34 mouse cellular contexts compared by ENCODE assay signal in genomic region chr16:36639812-36640504, GRCm38 (mm10). TPM values are rescaled to one million over a fixed set of nuclear protein-coding genes. Genes with fewer than 3 reads are reported as not detected.
"Had no signal": no experiment of that assay in that cellular context is flagged by ENCODE, and none has a peak within 500 bp of the region (broad histone marks: within the 10 kb centered on the region; RNA-seq: fewer than 3 reads in every experiment).

No protein-coding gene starts in this region.

- H3K9ac ChIP-seq: limb, embryonic 12.5 days; limb, embryonic 13.5 days; limb, embryonic 15.5 days; liver, embryonic 12.5 days; liver, embryonic 13.5 days; liver, embryonic 14.5 days; liver, embryonic 15.5 days; liver, postnatal 0 days; lung, embryonic 14.5 days; lung, embryonic 15.5 days; midbrain, embryonic 12.5 days; midbrain, embryonic 13.5 days; midbrain, embryonic 15.5 days; neural tube, embryonic 12.5 days had no signal

- H3K9me3 ChIP-seq: limb, embryonic 10.5 days; limb, embryonic 13.5 days; limb, embryonic 15.5 days; liver, embryonic 12.5 days; liver, embryonic 13.5 days; liver, embryonic 15.5 days; lung, embryonic 15.5 days; midbrain, embryonic 10.5 days; midbrain, embryonic 12.5 days; midbrain, embryonic 13.5 days; midbrain, embryonic 15.5 days; neural tube, embryonic 12.5 days had no signal

- DNase-seq: left cerebral cortex, postnatal 4 days; liver; liver, embryonic 13.5 days; liver, postnatal 0 days; lung, adult 18-20 months; lung, adult 2 months; lung, embryonic 14.5 days; lung, postnatal 10 days; lung, postnatal 14 days; lung, postnatal 36 days; lung, postnatal 4 days; midbrain, embryonic 14.5 days had no signal

- H3K4me2 ChIP-seq: limb, embryonic 12.5 days; limb, embryonic 13.5 days; limb, embryonic 15.5 days; liver, embryonic 11.5 days; liver, embryonic 12.5 days; liver, embryonic 13.5 days; liver, embryonic 15.5 days; lung, embryonic 14.5 days; lung, embryonic 15.5 days; midbrain, embryonic 11.5 days; midbrain, embryonic 12.5 days; midbrain, embryonic 13.5 days; midbrain, embryonic 15.5 days; neural tube, embryonic 12.5 days had no signal

- H3K4me1 ChIP-seq: limb, embryonic 10.5 days; limb, embryonic 12.5 days; limb, embryonic 13.5 days; limb, embryonic 15.5 days; liver, embryonic 12.5 days; liver, embryonic 13.5 days; liver, embryonic 15.5 days; megakaryocyte, embryonic 14.5 days; midbrain, embryonic 10.5 days; midbrain, embryonic 12.5 days; midbrain, embryonic 13.5 days; midbrain, embryonic 15.5 days; neural tube, embryonic 12.5 days had no signal

- H3K27ac ChIP-seq: limb, embryonic 10.5 days; limb, embryonic 12.5 days; limb, embryonic 13.5 days; limb, embryonic 15.5 days; liver, embryonic 12.5 days; liver, embryonic 13.5 days; liver, embryonic 14.5 days; liver, embryonic 15.5 days; lung, embryonic 15.5 days; macrophage; midbrain, embryonic 10.5 days; midbrain, embryonic 12.5 days; midbrain, embryonic 13.5 days; midbrain, embryonic 15.5 days; neural tube, embryonic 12.5 days had no signal

- H3K27me3 ChIP-seq: limb, embryonic 12.5 days; limb, embryonic 13.5 days; limb, embryonic 15.5 days; liver, embryonic 12.5 days; liver, embryonic 13.5 days; liver, embryonic 15.5 days; lung, embryonic 15.5 days; megakaryocyte, embryonic 14.5 days; midbrain, embryonic 12.5 days; midbrain, embryonic 13.5 days; midbrain, embryonic 15.5 days; neural tube, embryonic 12.5 days had no signal

- H3K4me3 ChIP-seq: limb, embryonic 10.5 days; limb, embryonic 12.5 days; limb, embryonic 13.5 days; limb, embryonic 15.5 days; liver, embryonic 12.5 days; liver, embryonic 13.5 days; liver, embryonic 15.5 days; lung, embryonic 15.5 days; megakaryocyte, embryonic 14.5 days; midbrain, embryonic 10.5 days; midbrain, embryonic 12.5 days; midbrain, embryonic 13.5 days; midbrain, embryonic 15.5 days; myocyte; neural tube, embryonic 12.5 days had no signal

- ATAC-seq: liver, embryonic 12.5 days; liver, postnatal 0 days; lung, postnatal 0 days; midbrain, embryonic 13.5 days; midbrain, embryonic 15.5 days; midbrain, embryonic 16.5 days had no signal

- H3K36me3 ChIP-seq: limb, embryonic 10.5 days; limb, embryonic 12.5 days; limb, embryonic 13.5 days; limb, embryonic 15.5 days; liver, embryonic 12.5 days; liver, embryonic 13.5 days; liver, embryonic 15.5 days; lung, embryonic 15.5 days; midbrain, embryonic 10.5 days; midbrain, embryonic 12.5 days; midbrain, embryonic 13.5 days; midbrain, embryonic 15.5 days; neural tube, embryonic 12.5 days had no signal

RNA-seq across cellular contexts. Expression of gene Cd86, which starts 25.9 kb away (rescaled TPM):
- total RNA-seq: megakaryocyte-erythroid progenitor cell, adult 5-6 weeks had no signal
- polyA plus RNA-seq: myocyte had no signal

RNA-seq across cellular contexts. Expression of gene Ildr1, which starts 53.8 kb away (rescaled TPM):
- polyA plus RNA-seq: liver, embryonic 11.5 days; macrophage; midbrain, embryonic 12.5 days; midbrain, embryonic 13.5 days; myocyte; neural tube, embryonic 11.5 days; neural tube, embryonic 12.5 days had no signal
